Mouse (Mus musculus): Measurements from ENCODE around the gene Zbed4. TPM values are rescaled to one million over a fixed set of nuclear protein-coding genes. Genes with fewer than 3 reads are reported as not detected.
A peak's percentile ranks its signal among the peaks of the same experiment; 100 is the strongest.
"Not testable (repeated sequence)": the region's sequence is repeated elsewhere in the genome, so short reads cannot be mapped to it uniquely, and the experiment has no call there.

Zbed4 gene
- polyA plus RNA-seq, 1 experiment from 2014 or later, result 18.4 TPM

DNA sequence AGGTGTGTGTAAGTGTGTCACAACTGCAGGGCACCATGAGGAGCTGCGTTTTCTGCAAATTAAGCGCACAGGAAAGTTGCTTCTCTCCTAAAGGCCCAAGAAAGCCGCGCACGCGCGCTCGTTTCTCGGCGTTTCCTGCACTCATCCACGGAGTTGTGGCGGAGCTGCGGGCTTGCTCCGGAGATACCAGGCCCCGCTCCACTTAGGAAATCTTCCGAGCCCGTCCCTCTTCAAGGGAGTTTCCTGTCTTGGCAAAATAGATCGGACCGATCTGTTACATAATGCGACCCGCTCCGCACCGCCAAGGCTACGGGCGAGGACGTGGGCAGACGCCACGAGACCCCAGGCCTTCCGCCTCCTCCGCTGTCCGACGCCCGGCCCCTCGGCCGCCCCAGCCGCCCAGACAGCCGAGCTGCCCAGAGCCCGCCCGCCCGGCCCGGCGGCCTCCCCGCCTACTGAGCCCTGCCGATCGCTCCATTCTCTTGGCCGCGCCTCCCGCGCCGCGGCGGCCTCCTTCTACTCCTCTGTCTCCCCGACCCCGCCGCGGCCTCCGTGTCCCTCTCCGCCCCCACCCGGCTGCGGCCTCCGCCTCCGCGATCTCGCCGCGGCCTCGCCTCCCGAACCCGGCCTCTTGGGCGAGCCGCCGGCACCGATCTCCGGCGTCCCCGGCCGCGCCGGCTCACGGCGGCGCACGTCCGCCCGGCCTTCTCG is 18.3 kb upstream of the Zbed4 start:
- Histone ChIP-seq H3K9ac (peak overlapping the region; percentile 98), H3K4me3 (replicated peaks; ENCODE audit: low read length) (peak overlapping the region; percentile 97), H3K4me1 (replicated peaks; ENCODE audit: control insufficient read depth, insufficient read depth, low read length) (peaks cover 25% of the 10 kb centered on the region), H3K4me2 (replicated peaks) (peak overlapping the region; percentile 96), H3K36me3 (replicated peaks; ENCODE audit: control insufficient read depth, insufficient read depth) (peaks cover 24% of the 10 kb centered on the region), H3K27me3 (ENCODE audit: control insufficient read depth, insufficient read depth, low read length) (no peaks in the 10 kb centered on the region), H3K27ac (peak overlapping the region; percentile 82), H3K9me3 (ENCODE audit: control insufficient read depth, low read length) (no peaks in the 10 kb centered on the region)
- DNase-seq (ENCODE audit: low spot score) (peak; percentile 55), ATAC-seq (ENCODE audit: low FRiP score) (peak; percentile 38; the same call in 1 of the 2 replicates)
- WGBS, result under 1% methylated on average over 66 of the region's 86 CpGs

DNA sequence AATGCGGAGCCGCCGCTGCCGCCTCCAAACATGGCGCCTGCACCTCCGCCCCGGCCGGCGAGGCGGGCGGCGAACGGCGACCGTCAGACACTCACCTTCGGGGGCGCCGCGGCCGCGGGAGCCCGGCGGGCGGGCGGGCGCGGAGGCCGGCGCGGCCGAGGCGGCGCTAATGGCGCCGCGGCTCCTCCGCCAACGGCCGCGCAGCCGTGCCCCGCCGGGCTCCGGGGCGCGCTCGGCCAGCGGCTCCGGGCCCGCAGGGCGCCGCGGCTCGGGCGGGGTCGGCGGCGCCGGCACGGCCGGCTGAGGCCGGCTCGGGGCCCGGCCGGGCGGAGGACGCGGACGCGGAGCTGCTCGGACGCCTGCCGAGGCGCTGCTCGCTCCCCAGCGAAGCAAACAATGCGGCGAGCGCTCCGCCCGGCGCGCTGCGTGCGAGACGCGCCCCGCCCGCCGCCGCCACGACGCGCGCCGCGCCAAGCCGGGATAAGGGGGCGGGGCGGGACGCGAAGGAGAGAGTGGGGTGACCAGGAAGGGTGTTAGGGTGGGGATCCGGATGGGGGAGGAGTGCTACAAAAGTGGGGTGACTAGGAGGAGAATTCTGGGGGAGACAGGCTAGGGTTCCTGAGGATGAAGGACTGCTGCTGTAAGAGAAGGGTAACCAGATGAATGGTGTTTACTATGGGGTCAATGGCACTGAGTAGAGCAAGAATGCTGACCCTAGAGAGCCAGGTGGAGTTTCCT is 17.5 kb upstream of the Zbed4 start, which contains the start of gene Brd1:
Gene Brd1 (minus strand): TSS at position 400 of the 738 bp plus-strand sequence.
- under 1% methylated on average over 99 of the region's 103 CpGs for WGBS

DNA sequence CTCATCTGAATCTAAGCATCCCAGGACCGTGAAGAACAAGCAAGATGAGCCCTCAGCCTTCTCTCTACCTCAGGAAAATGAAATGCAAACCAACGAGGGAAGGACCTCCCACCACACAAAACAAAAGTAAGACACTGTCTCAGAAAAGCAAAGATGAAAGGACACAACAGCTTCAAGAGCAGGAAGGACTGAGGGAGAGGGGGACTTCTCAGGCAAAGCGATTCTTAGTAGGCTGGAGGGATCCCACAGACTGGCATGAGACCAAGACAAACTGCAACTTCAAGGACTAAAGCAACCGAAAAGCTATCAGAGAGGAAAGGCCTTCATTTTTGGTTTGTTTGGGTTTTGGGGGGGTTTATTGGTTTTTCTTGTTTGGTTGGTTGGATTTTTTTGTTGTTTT is 15.3 kb upstream of the Zbed4 start:
- Histone ChIP-seq H3K27me3 (ENCODE audit: control insufficient read depth, insufficient read depth, low read length) (no peaks in the 10 kb centered on the region), H3K4me1 (replicated peaks; ENCODE audit: control insufficient read depth, insufficient read depth, low read length) (peaks cover 22% of the 10 kb centered on the region), H3K36me3 (replicated peaks; ENCODE audit: control insufficient read depth, insufficient read depth) (no peaks in the 10 kb centered on the region), H3K9me3 (ENCODE audit: control insufficient read depth, low read length) (no peaks in the 10 kb centered on the region), H3K4me2 (replicated peaks) (no peak overlapping the region), H3K27ac (no peak overlapping the region), H3K4me3 (replicated peaks; ENCODE audit: low read length) (no peak overlapping the region), H3K9ac (no peak overlapping the region)
- DNase-seq (ENCODE audit: low spot score), result no peak
- ATAC-seq (ENCODE audit: low FRiP score), result no peak
- WGBS, result 66% methylated on average over 4 of the region's 4 CpGs

More for the DNA sequence above, 17.5 kb upstream of the Zbed4 start, which contains the start of gene Brd1:
- ATAC-seq (ENCODE audit: low FRiP score), result peak; percentile 86
- peaks cover 16% of the 10 kb centered on the region for H3K36me3 ChIP-seq (replicated peaks; ENCODE audit: control insufficient read depth, insufficient read depth)
- H3K4me1 ChIP-seq (replicated peaks; ENCODE audit: control insufficient read depth, insufficient read depth, low read length), result peaks cover 25% of the 10 kb centered on the region
- H3K27me3 ChIP-seq (ENCODE audit: control insufficient read depth, insufficient read depth, low read length), result no peaks in the 10 kb centered on the region
- peak within 1 kb of the TSS; percentile 82 for H3K27ac ChIP-seq
- H3K9ac ChIP-seq, result peak within 1 kb of the TSS; percentile 98
- H3K4me3 ChIP-seq (replicated peaks; ENCODE audit: low read length), result peak within 1 kb of the TSS; percentile 97
- peak within 1 kb of the TSS; percentile 96 for H3K4me2 ChIP-seq (replicated peaks)
- no peaks in the 10 kb centered on the region for H3K9me3 ChIP-seq (ENCODE audit: control insufficient read depth, low read length)
- peak; percentile 84 for DNase-seq (ENCODE audit: low spot score)

DNA sequence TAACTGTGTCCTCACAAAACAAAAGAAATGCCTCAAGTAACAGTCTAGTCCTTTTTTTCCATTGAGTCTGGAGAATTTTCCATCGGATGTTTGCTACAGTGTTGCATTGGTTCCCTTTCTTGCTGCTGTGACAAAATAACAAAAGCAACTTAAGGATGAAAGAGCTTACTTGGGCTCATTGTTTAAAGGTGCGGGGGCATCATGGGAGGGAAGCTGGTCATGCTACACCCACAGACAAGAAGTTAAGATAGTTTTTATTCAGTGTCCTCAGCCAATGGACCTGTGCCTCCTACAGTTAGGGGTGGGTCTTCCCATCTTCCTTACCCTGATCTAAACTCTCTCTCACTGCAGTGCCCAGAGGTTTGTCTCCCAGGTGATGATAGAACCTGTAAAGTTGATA is 13.0 kb upstream of the Zbed4 start:
- ATAC-seq (ENCODE audit: low FRiP score) (no peak), DNase-seq (ENCODE audit: low spot score) (no peak)
- Histone ChIP-seq H3K4me2 (replicated peaks) (no peak overlapping the region), H3K27me3 (ENCODE audit: control insufficient read depth, insufficient read depth, low read length) (no peaks in the 10 kb centered on the region), H3K36me3 (replicated peaks; ENCODE audit: control insufficient read depth, insufficient read depth) (no peaks in the 10 kb centered on the region), H3K4me1 (replicated peaks; ENCODE audit: control insufficient read depth, insufficient read depth, low read length) (peaks cover 5% of the 10 kb centered on the region), H3K9me3 (ENCODE audit: control insufficient read depth, low read length) (no peaks in the 10 kb centered on the region), H3K4me3 (replicated peaks; ENCODE audit: low read length) (no peak overlapping the region), H3K9ac (no peak overlapping the region), H3K27ac (no peak overlapping the region)
- 38% methylated on average over 2 of the region's 2 CpGs for WGBS

DNA sequence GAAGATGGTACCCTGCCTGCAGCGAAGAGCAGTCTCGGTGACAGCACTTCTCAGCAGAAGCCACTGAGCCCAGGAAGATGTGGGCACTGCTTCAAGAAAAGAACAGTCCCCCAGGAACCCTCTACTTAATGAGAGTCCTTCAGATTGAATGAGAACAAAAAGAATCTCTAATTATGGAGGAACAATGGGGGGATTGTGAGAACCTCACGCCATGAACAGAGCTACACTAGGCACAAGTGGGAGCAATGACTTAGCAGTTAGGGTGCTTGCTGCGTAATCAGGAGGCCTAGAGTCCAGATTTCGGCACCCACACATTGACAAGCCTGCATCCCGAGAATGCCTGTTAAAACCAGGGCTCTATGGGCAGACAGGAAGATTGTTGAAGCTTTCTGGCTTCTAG is 10.1 kb upstream of the Zbed4 start:
- no peak overlapping the region for H3K9ac ChIP-seq
- WGBS, result 63% methylated on average over 6 of the region's 6 CpGs
- H3K9me3 ChIP-seq (ENCODE audit: control insufficient read depth, low read length), result no peaks in the 10 kb centered on the region
- ATAC-seq (ENCODE audit: low FRiP score) (no peak), DNase-seq (ENCODE audit: low spot score) (no peak)
- H3K27ac ChIP-seq, result no peak overlapping the region
- no peaks in the 10 kb centered on the region for H3K36me3 ChIP-seq (replicated peaks; ENCODE audit: control insufficient read depth, insufficient read depth)
- H3K27me3 ChIP-seq (ENCODE audit: control insufficient read depth, insufficient read depth, low read length), result no peaks in the 10 kb centered on the region
- no peak overlapping the region for H3K4me3 ChIP-seq (replicated peaks; ENCODE audit: low read length)
- H3K4me2 ChIP-seq (replicated peaks), result no peak overlapping the region
- H3K4me1 ChIP-seq (replicated peaks; ENCODE audit: control insufficient read depth, insufficient read depth, low read length), result no peaks in the 10 kb centered on the region

DNA sequence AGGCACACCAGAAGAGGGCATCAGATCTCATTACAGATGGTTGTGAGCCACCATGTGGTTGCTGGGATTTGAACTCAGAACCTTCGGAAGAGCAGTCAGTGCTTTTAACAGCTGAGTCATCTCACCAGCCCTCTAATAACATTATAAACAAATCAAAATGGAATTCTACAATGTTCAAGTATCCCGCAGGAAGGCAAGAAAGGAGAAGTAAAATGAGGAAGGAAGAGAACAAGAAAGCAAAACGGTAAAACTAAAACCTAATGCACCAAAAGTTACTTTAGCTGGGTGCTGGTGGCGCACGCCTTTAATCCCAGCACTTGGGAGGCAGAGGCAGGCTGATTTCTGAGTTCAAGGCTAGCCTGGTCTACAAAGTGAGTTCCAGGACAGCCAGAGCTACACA is 8.1 kb upstream of the Zbed4 start:
- not testable (repeated sequence) for H3K9me3 ChIP-seq (ENCODE audit: control insufficient read depth, low read length); H3K27ac ChIP-seq; H3K27me3 ChIP-seq (ENCODE audit: control insufficient read depth, insufficient read depth, low read length); H3K4me3 ChIP-seq (replicated peaks; ENCODE audit: low read length); H3K4me1 ChIP-seq (replicated peaks; ENCODE audit: control insufficient read depth, insufficient read depth, low read length); H3K9ac ChIP-seq; ATAC-seq (ENCODE audit: low FRiP score); H3K36me3 ChIP-seq (replicated peaks; ENCODE audit: control insufficient read depth, insufficient read depth); H3K4me2 ChIP-seq (replicated peaks); DNase-seq (ENCODE audit: low spot score)
- 91% methylated on average over 5 of the region's 5 CpGs for WGBS

DNA sequence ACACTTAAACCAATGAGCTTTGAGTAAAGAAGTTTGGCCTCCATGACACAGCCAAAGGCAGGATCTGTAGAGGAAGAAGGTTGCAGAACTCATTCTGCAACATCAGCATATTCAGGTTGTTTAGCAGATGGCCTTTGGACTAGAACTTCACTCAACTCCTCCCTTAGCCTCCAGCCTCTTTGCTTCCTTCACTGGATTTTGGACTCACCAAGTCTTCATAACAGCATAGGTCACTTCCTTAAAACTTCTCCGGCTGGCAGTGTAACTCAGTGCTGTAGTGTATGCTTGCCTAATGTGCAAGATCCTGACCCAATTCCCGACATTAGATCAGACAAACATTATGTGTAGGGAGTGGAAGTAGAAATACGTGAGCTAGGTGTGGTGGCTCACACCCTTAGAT is 6.1 kb upstream of the Zbed4 start:
- Histone ChIP-seq H3K36me3 (replicated peaks; ENCODE audit: control insufficient read depth, insufficient read depth) (no peaks in the 10 kb centered on the region), H3K9me3 (ENCODE audit: control insufficient read depth, low read length) (no peaks in the 10 kb centered on the region), H3K4me2 (replicated peaks) (no peak overlapping the region), H3K9ac (no peak overlapping the region), H3K4me1 (replicated peaks; ENCODE audit: control insufficient read depth, insufficient read depth, low read length) (no peaks in the 10 kb centered on the region), H3K4me3 (replicated peaks; ENCODE audit: low read length) (no peak overlapping the region), H3K27me3 (ENCODE audit: control insufficient read depth, insufficient read depth, low read length) (no peaks in the 10 kb centered on the region), H3K27ac (no peak overlapping the region)
- WGBS, result 88% methylated on average over 3 of the region's 3 CpGs
- ATAC-seq (ENCODE audit: low FRiP score) (no peak), DNase-seq (ENCODE audit: low spot score) (no peak)

DNA sequence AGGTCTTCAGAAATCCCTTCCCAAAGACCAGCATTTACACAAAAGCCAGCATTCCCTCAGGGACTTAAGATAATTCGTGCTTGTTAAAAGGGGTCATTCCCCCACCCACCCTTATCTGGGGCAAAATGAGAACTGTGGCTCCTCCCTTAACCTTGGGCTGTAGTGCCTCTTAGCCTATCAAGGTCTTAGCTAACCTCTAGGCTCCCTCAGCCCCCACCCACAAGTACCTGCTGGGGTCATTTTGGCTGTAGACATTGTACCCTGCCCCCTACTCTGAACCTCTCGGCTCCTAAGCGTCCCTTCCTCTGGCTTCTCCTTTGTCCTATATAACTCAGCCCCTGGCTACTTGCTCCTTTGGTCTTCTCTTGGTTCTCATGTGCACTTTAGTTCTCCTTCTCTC is 5.5 kb upstream of the Zbed4 start:
- Histone ChIP-seq H3K4me3 (replicated peaks; ENCODE audit: low read length) (no peak overlapping the region), H3K4me1 (replicated peaks; ENCODE audit: control insufficient read depth, insufficient read depth, low read length) (0 out of 2 replicates have a peak, but pooled peaks cover 4% of the 10 kb centered on the region), H3K4me2 (replicated peaks) (no peak overlapping the region), H3K27ac (no peak overlapping the region), H3K9ac (no peak overlapping the region), H3K27me3 (ENCODE audit: control insufficient read depth, insufficient read depth, low read length) (no peaks in the 10 kb centered on the region), H3K36me3 (replicated peaks; ENCODE audit: control insufficient read depth, insufficient read depth) (no peaks in the 10 kb centered on the region), H3K9me3 (ENCODE audit: control insufficient read depth, low read length) (no peaks in the 10 kb centered on the region)
- 64% methylated on average over 3 of the region's 3 CpGs for WGBS
- DNase-seq (ENCODE audit: low spot score) (no peak), ATAC-seq (ENCODE audit: low FRiP score) (no peak)

DNA sequence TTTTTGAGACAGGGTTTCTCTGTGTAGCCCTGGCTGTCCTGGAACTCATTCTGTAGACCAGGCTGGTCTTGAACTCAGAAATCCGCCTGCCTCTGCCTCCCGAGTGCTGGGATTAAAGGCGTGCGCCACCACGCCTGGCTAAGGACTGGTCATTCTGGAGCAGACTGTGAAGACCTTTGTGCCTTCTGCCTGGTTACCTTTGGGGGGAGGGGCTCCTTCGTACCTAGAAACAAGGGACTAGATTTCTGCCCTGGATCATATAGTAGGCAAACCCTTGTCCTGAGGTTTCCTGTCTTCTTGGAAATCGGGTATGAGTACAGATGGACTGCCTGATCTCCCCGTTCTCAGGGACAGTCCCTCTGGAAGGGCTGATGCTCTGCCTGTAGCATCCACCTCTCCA is 1.8 kb upstream of the Zbed4 start:
- not testable (repeated sequence) for H3K9me3 ChIP-seq (ENCODE audit: control insufficient read depth, low read length)

More for the DNA sequence above, 1.8 kb upstream of the Zbed4 start:
- not testable (repeated sequence) for H3K27ac ChIP-seq; ATAC-seq (ENCODE audit: low FRiP score); H3K4me3 ChIP-seq (replicated peaks; ENCODE audit: low read length); DNase-seq (ENCODE audit: low spot score); H3K27me3 ChIP-seq (ENCODE audit: control insufficient read depth, insufficient read depth, low read length); H3K4me2 ChIP-seq (replicated peaks); H3K9ac ChIP-seq; H3K36me3 ChIP-seq (replicated peaks; ENCODE audit: control insufficient read depth, insufficient read depth)
- 94% methylated on average over 8 of the region's 8 CpGs for WGBS
- H3K4me1 ChIP-seq (replicated peaks; ENCODE audit: control insufficient read depth, insufficient read depth, low read length), result peaks cover 16% of the 10 kb centered on the region
